Mouse (Mus musculus): Measurements from ENCODE around the gene Tm4sf5. TPM values are rescaled to one million over a fixed set of nuclear protein-coding genes. Genes with fewer than 3 reads are reported as not detected.

Gene Tm4sf5
- polyA plus RNA-seq, 1 experiment from 2014 or later = not detected

- H3K27ac ChIP-seq (replicated peaks) = no peak within 1 kb of the TSS
Observed at GRCm38 (mm10) chr11:70532839-70533238, 27.8 kb downstream of the Tm4sf5 start, which contains the start of gene Gm40193. Gene Gm40193, minus strand, starts transcription at chr11:70532939.

GRCm38 (mm10) chr11:70539423-70539822 is 34.4 kb downstream of the Tm4sf5 start:
- Histone ChIP-seq H3K4me3 (peak overlapping the region; percentile 73), H3K27ac (replicated peaks) (peak overlapping the region; percentile 81; the same call in 1 of the 2 replicates), H3K36me3 (no peaks in the 10 kb centered on the region), H3K9me3 (replicated peaks) (no peaks in the 10 kb centered on the region), H3K27me3 (ENCODE audit: low read depth, poor library complexity, severe bottlenecking) (peaks cover 35% of the 10 kb centered on the region), H3K4me1 (peaks cover 15% of the 10 kb centered on the region)
- DNase-seq (ENCODE audit: low spot score) = no peak
- 24% methylated on average over 9 of the region's 9 CpGs for WGBS

More at GRCm38 (mm10) chr11:70532839-70533238, 27.8 kb downstream of the Tm4sf5 start, which contains the start of gene Gm40193:
- H3K27me3 ChIP-seq (ENCODE audit: low read depth, poor library complexity, severe bottlenecking) = no peaks in the 10 kb centered on the region
- no peak for DNase-seq (ENCODE audit: low spot score)
- H3K9me3 ChIP-seq (replicated peaks) = no peaks in the 10 kb centered on the region
- peaks cover 17% of the 10 kb centered on the region for H3K36me3 ChIP-seq
- H3K4me3 ChIP-seq = no peak within 1 kb of the TSS
- no peaks in the 10 kb centered on the region for H3K4me1 ChIP-seq
- WGBS = 79% methylated on average over 6 of the region's 6 CpGs

- Histone ChIP-seq H3K27ac (replicated peaks) (peak within 1 kb of the TSS; percentile 81), H3K36me3 (no peaks in the 10 kb centered on the region), H3K27me3 (ENCODE audit: low read depth, poor library complexity, severe bottlenecking) (peaks cover 35% of the 10 kb centered on the region), H3K9me3 (replicated peaks) (no peaks in the 10 kb centered on the region), H3K4me1 (peaks cover 15% of the 10 kb centered on the region), H3K4me3 (peak within 1 kb of the TSS; percentile 73)
- peak; percentile 86 for DNase-seq (ENCODE audit: low spot score)
- under 1% methylated on average over 65 of the region's 65 CpGs for WGBS
Observed at GRCm38 (mm10) chr11:70539877-70540587, 35.0 kb downstream of the Tm4sf5 start, which contains the start of gene Pld2. Gene Pld2, plus strand, starts transcription at chr11:70540064.

GRCm38 (mm10) chr11:70540928-70541327 is 35.9 kb downstream of the Tm4sf5 start:
- no peak for DNase-seq (ENCODE audit: low spot score)
- WGBS = 89% methylated on average over 7 of the region's 7 CpGs
- H3K4me1 ChIP-seq = peaks cover 15% of the 10 kb centered on the region
- H3K36me3 ChIP-seq = no peaks in the 10 kb centered on the region
- no peak overlapping the region for H3K27ac ChIP-seq (replicated peaks)
- H3K9me3 ChIP-seq (replicated peaks) = no peaks in the 10 kb centered on the region
- peaks cover 35% of the 10 kb centered on the region for H3K27me3 ChIP-seq (ENCODE audit: low read depth, poor library complexity, severe bottlenecking)
- H3K4me3 ChIP-seq = peak overlapping the region; percentile 73

GRCm38 (mm10) chr11:70541415-70541814 is 36.4 kb downstream of the Tm4sf5 start:
- Histone ChIP-seq H3K4me1 (peaks cover 15% of the 10 kb centered on the region), H3K27ac (replicated peaks) (no peak overlapping the region), H3K9me3 (replicated peaks) (no peaks in the 10 kb centered on the region), H3K36me3 (no peaks in the 10 kb centered on the region), H3K27me3 (ENCODE audit: low read depth, poor library complexity, severe bottlenecking) (peaks cover 35% of the 10 kb centered on the region), H3K4me3 (no peak overlapping the region)
- no peak for DNase-seq (ENCODE audit: low spot score)
- WGBS = 75% methylated on average over 5 of the region's 5 CpGs

GRCm38 (mm10) chr11:70544496-70544895 is 39.5 kb downstream of the Tm4sf5 start:
- Histone ChIP-seq H3K27me3 (ENCODE audit: low read depth, poor library complexity, severe bottlenecking) (peaks cover 24% of the 10 kb centered on the region), H3K9me3 (replicated peaks) (no peaks in the 10 kb centered on the region), H3K4me1 (peaks cover 13% of the 10 kb centered on the region), H3K36me3 (no peaks in the 10 kb centered on the region), H3K27ac (replicated peaks) (no peak overlapping the region), H3K4me3 (no peak overlapping the region)
- WGBS = 75% methylated on average over 7 of the region's 7 CpGs
- no peak for DNase-seq (ENCODE audit: low spot score)

GRCm38 (mm10) chr11:70551526-70551925 is 46.5 kb downstream of the Tm4sf5 start:
- Histone ChIP-seq H3K4me3 (no peak overlapping the region), H3K9me3 (replicated peaks) (no peaks in the 10 kb centered on the region), H3K4me1 (0 out of 2 replicates have a peak, but pooled peaks cover 9% of the 10 kb centered on the region), H3K27me3 (ENCODE audit: low read depth, poor library complexity, severe bottlenecking) (peaks cover 6% of the 10 kb centered on the region; the same call in 1 of the 2 replicates), H3K36me3 (no peaks in the 10 kb centered on the region), H3K27ac (replicated peaks) (no peak overlapping the region)
- whole genome bisulfite sequencing = 91% methylated on average over 8 of the region's 8 CpGs
- no peak for DNase-seq (ENCODE audit: low spot score)

- H3K36me3 ChIP-seq = no peaks in the 10 kb centered on the region
- no peak overlapping the region for H3K27ac ChIP-seq (replicated peaks)
- H3K9me3 ChIP-seq (replicated peaks) = no peaks in the 10 kb centered on the region
- DNase-seq (ENCODE audit: low spot score) = no peak
- 35% methylated on average over 7 of the region's 7 CpGs for WGBS
- H3K27me3 ChIP-seq (ENCODE audit: low read depth, poor library complexity, severe bottlenecking) = peaks cover 6% of the 10 kb centered on the region; the same call in 1 of the 2 replicates
- H3K4me3 ChIP-seq = no peak overlapping the region
- H3K4me1 ChIP-seq = 0 out of 2 replicates have a peak, but pooled peaks cover 9% of the 10 kb centered on the region
Observed at GRCm38 (mm10) chr11:70553940-70554339, 48.9 kb downstream of the Tm4sf5 start.

- H3K4me1 ChIP-seq = peaks cover 19% of the 10 kb centered on the region
- H3K9me3 ChIP-seq (replicated peaks) = no peaks in the 10 kb centered on the region
- peaks cover 6% of the 10 kb centered on the region; the same call in 1 of the 2 replicates for H3K27me3 ChIP-seq (ENCODE audit: low read depth, poor library complexity, severe bottlenecking)
- H3K36me3 ChIP-seq = no peaks in the 10 kb centered on the region
- WGBS = 88% methylated on average over 9 of the region's 9 CpGs
- H3K27ac ChIP-seq (replicated peaks) = no peak overlapping the region
- H3K4me3 ChIP-seq = no peak overlapping the region
- DNase-seq (ENCODE audit: low spot score) = no peak
Observed at GRCm38 (mm10) chr11:70557545-70557944, 52.5 kb downstream of the Tm4sf5 start.

Other genes with a start within 250 kb of the Tm4sf5 start
- 2.5 TPM in 2 replicates for gene Alox12, start 249.9 kb upstream of the Tm4sf5 start, polyA plus RNA-seq (2016; fragmentation: Nextera tagmentation; extraction: Ambion mirVana)
- not detected in 2 replicates for gene Alox12e, start 182.6 kb upstream of the Tm4sf5 start, polyA plus RNA-seq (2016; fragmentation: Nextera tagmentation; extraction: Ambion mirVana)
- 0.26 TPM in 1 of 2 replicates, not detected in the other for gene Alox15, start 153.2 kb upstream of the Tm4sf5 start, polyA plus RNA-seq (2016; fragmentation: Nextera tagmentation; extraction: Ambion mirVana)
- 52.2 and 53.2 TPM in 2 replicates for gene Pelp1, start 95.2 kb upstream of the Tm4sf5 start, polyA plus RNA-seq (2016; fragmentation: Nextera tagmentation; extraction: Ambion mirVana)
- gene Arrb2, start 72.6 kb upstream of the Tm4sf5 start, polyA plus RNA-seq (2016; fragmentation: Nextera tagmentation; extraction: Ambion mirVana) = 28.3 and 37.4 TPM in 2 replicates
- gene Med11, start 53.3 kb upstream of the Tm4sf5 start, polyA plus RNA-seq (2016; fragmentation: Nextera tagmentation; extraction: Ambion mirVana) = 39.7 and 44.6 TPM in 2 replicates
- 0.14 and 0.40 TPM in 2 replicates for gene Zmynd15, start 45.8 kb upstream of the Tm4sf5 start, polyA plus RNA-seq (2016; fragmentation: Nextera tagmentation; extraction: Ambion mirVana)
- gene Cxcl16, start 45.3 kb upstream of the Tm4sf5 start, polyA plus RNA-seq (2016; fragmentation: Nextera tagmentation; extraction: Ambion mirVana) = 0.46 and 0.63 TPM in 2 replicates
- not detected in 2 replicates for gene Vmo1, start 9.4 kb downstream of the Tm4sf5 start, polyA plus RNA-seq (2016; fragmentation: Nextera tagmentation; extraction: Ambion mirVana)
- gene Gltpd2, start 14.0 kb downstream of the Tm4sf5 start, polyA plus RNA-seq (2016; fragmentation: Nextera tagmentation; extraction: Ambion mirVana) = 0.15 and 0.25 TPM in 2 replicates
- 1,085 and 1,129 TPM in 2 replicates for gene Psmb6, start 20.1 kb downstream of the Tm4sf5 start, polyA plus RNA-seq (2016; fragmentation: Nextera tagmentation; extraction: Ambion mirVana)
- not detected in 2 replicates for gene Gm40193, start 27.7 kb downstream of the Tm4sf5 start, polyA plus RNA-seq (2016; fragmentation: Nextera tagmentation; extraction: Ambion mirVana)
- 3.5 and 4.1 TPM in 2 replicates for gene Pld2, start 34.8 kb downstream of the Tm4sf5 start, polyA plus RNA-seq (2016; fragmentation: Nextera tagmentation; extraction: Ambion mirVana)
- 10.3 and 12.6 TPM in 2 replicates for gene Mink1, start 57.6 kb downstream of the Tm4sf5 start, polyA plus RNA-seq (2016; fragmentation: Nextera tagmentation; extraction: Ambion mirVana)
- not detected in 2 replicates for gene 4930544D05Rik, start 110.6 kb downstream of the Tm4sf5 start, polyA plus RNA-seq (2016; fragmentation: Nextera tagmentation; extraction: Ambion mirVana)
- not detected in 2 replicates for gene Chrne, start 114.0 kb downstream of the Tm4sf5 start, polyA plus RNA-seq (2016; fragmentation: Nextera tagmentation; extraction: Ambion mirVana)
- 0.44 and 0.48 TPM in 2 replicates for gene Gp1ba, start 133.9 kb downstream of the Tm4sf5 start, polyA plus RNA-seq (2016; fragmentation: Nextera tagmentation; extraction: Ambion mirVana)
- gene Rnf167, start 142.0 kb downstream of the Tm4sf5 start, polyA plus RNA-seq (2016; fragmentation: Nextera tagmentation; extraction: Ambion mirVana) = 85.6 and 96.3 TPM in 2 replicates
- gene Slc25a11, start 142.2 kb downstream of the Tm4sf5 start, polyA plus RNA-seq (2016; fragmentation: Nextera tagmentation; extraction: Ambion mirVana) = 142 and 149 TPM in 2 replicates
- gene Pfn1, start 149.4 kb downstream of the Tm4sf5 start, polyA plus RNA-seq (2016; fragmentation: Nextera tagmentation; extraction: Ambion mirVana) = 1,553 and 1,733 TPM in 2 replicates
- 22.6 and 32.8 TPM in 2 replicates for gene Eno3, start 152.0 kb downstream of the Tm4sf5 start, polyA plus RNA-seq (2016; fragmentation: Nextera tagmentation; extraction: Ambion mirVana)
- 186 TPM in 2 replicates for gene Spag7, start 164.2 kb downstream of the Tm4sf5 start, polyA plus RNA-seq (2016; fragmentation: Nextera tagmentation; extraction: Ambion mirVana)
- gene Camta2, start 182.9 kb downstream of the Tm4sf5 start, polyA plus RNA-seq (2016; fragmentation: Nextera tagmentation; extraction: Ambion mirVana) = 9.8 and 12.4 TPM in 2 replicates
- 1.00 and 1.3 TPM in 2 replicates for gene Inca1, start 194.9 kb downstream of the Tm4sf5 start, polyA plus RNA-seq (2016; fragmentation: Nextera tagmentation; extraction: Ambion mirVana)
- 1.8 and 2.0 TPM in 2 replicates for gene Kif1c, start 195.3 kb downstream of the Tm4sf5 start, polyA plus RNA-seq (2016; fragmentation: Nextera tagmentation; extraction: Ambion mirVana)

Measured in midbrain, embryonic 10.5 days (tissue).